Mouse (Mus musculus): ENCODE data around the gene Dgkg. TPM values are rescaled to one million over a fixed set of nuclear protein-coding genes. Genes with fewer than 3 reads are reported as not detected.

Dgkg gene
- total RNA-seq, 4 experiments from 2014 or later, result 3.3 to 6.6 (median 5.2) TPM

DNA sequence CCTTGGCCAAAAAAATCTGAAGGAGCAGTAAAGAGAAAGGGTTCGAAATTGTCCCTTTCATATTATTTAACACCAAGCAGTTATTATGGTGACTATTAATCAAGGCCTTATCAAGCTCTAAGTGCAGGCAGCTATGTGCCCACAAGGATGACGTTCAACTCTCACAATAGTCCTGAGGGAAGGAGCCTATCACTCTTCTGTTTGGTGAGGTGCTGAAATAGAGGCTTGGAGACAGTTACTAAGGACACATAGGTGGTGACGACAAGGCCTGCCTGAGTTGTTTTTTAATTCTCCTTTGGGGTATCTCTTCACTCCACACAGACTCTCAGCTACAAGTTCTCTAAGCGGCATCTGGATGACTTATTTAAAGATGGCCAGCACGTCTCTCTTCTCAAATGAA is 161.8 kb downstream of the Dgkg start:
- DNase-seq, result no peak

DNA sequence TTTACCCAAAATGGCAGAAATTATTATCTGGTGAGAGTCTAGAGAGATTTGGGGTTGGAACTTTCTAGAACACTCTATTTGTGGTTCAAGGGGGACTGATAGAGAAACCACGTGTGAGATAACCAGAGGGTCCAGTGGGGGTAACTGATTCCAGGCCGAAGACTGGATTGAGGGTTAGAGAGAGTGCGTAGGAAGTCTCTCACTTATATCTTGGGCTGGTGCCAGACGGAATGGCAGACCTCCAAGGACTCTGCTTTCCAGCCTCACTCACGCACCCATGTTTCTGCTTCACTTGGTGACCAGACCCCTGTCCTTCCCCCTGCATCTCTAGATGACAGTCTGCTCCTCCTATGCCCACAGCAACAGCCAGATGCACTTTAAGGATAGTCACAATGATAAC is 162.2 kb downstream of the Dgkg start:
- DNase-seq, result no peak

DNA sequence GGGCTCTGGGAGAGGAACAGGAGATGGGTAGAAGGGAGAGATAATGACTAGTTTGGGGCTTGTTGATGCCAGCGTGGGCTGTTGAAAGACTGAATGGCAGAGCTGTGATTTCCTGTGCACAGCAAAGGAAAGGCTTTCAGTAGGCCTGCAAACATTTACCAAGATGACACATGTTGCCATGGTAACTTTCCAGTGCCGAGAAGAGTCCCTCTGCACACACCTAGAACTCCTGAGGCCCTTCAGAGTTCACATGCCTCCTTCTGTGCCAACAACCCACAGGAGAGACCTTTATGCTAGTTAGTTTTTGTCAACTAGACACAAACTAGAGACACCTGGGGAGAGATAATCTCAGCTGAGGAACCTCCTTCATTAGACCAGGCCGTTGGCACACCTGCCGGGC is 163.6 kb downstream of the Dgkg start:
- DNase-seq, result no peak

DNA sequence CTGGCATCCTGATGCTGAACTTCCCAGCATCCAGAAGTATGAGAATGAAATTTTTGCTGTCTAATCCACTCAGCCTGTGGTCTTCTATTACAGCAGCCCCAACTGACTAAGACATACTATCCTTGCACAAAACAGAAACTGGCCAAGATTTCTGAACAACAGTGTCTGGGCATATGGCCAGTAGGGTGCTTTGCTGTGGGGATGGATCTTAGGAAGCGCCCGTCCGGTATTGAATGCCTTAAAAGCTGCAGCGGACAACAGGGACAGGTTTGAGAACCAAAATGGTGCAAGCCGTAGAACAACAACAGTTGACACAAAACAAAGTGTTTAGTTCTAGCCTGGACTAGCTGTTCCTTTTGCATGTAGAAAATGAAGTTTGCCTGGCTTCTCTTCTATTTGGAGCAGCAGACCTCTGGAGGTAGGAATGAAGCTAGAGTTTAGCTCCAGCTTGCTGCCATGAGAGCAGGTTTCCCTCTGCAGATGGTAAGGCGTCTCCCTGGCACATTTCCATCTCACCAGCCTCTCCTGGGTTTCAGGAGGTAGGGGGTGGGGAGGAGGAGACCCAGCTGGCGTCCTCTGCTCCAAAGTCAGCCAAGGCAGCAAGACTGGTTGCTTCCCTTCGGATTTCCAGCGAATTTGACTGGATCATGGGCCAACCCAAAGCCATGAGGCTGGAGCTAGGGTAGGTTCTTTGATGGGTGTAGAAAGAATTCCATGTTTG is 165.4 kb downstream of the Dgkg start:
- DNase-seq, result no peak

DNA sequence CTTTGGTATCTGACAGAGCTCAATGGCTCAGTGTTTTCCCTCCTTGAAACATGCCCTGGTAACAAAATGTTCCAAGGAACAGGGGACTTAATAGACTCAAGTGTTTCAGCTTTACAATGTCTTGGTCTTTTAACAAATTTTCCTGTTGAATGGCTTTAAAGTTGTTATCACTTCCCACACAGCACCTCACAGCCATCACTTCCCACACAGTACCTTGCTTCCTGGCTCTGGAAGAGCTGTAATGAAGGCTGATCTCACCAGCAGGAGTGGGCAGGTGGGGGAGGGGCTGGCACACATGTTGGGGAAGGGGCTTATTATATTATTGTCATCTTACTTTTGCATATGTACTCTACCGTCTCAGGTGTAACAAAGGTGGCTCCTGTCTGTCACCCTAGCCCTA is 173.1 kb downstream of the Dgkg start:
- DNase-seq, result no peak

DNA sequence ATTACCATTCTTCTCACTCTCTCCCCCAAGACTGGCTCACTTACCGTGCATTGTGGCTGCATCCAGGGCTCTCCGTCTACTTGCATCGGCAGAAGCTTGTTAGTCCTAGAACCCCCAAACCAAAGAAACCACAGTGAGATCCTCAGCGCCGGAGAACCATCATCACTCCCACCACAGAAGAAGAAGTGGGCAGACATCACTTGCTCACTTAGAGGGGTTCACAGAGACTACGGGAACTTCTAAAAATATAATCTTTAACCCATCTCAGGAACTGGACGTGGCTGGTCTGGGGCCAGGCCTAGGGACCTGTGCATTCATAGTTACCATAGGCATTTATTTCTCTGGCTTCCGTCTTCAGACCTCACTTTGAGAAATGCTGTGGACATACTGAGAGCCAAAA is 177.7 kb downstream of the Dgkg start:
- DNase-seq, result no peak

DNA sequence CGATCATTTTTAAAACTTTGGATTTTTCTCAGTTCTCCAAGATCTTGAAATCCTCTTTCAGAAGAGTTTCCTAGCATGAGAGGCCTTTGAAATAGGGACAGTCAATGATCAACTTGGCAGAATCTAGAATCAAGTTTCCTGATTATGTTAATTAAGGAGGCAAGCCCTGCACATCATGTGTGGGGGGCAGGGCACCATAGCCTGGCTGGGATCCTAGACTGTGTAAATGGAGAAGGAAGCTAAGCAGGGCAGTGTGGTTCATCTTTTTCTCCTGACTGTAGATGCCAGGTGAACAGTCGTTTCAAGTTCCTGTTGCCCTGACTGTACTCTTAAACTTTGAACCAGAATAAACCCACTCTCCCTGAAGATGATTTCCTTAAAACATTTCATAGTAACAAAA is 185.3 kb downstream of the Dgkg start:
- DNase-seq, result no peak

DNA sequence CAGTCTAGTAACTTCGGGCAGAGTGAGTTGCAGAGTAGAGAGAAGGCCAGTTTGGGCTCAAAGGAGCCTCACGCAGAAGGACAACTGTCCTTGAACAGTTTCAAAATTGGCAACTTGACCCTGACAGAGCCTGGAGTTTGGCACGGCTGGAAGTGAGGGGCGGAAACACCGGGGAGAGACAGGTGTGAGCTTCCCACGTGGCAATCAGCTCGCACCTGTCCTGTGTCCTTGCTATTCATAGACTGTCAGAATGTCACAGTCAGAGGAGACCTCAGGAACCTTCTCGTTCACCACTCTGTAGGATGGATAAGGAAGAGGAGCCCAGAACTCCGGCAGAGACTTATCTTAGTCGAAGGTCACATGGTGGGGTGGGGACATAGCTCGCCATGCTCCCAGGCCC is 187.6 kb downstream of the Dgkg start:
- peak; percentile 22 for DNase-seq

DNA sequence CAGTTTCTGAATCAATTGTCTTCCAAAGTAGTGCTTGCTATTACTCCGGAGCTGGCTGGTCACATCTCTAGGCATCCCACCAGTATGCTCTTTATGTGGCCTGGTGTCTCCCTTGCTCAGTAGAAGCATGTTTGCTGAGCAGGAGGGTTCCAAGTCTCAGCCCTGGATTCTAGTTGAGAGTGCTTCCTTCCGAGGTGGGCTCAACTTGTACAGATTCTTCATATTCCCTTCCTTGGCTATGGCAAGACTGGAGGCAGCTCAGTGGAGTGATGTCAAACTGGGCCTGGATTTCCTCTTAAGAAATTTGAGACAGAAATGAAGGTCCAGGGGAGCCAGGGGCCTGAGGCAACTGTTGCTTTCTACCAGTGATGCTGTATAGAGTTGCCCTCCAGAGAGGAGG is 189.9 kb downstream of the Dgkg start:
- DNase-seq, result no peak

DNA sequence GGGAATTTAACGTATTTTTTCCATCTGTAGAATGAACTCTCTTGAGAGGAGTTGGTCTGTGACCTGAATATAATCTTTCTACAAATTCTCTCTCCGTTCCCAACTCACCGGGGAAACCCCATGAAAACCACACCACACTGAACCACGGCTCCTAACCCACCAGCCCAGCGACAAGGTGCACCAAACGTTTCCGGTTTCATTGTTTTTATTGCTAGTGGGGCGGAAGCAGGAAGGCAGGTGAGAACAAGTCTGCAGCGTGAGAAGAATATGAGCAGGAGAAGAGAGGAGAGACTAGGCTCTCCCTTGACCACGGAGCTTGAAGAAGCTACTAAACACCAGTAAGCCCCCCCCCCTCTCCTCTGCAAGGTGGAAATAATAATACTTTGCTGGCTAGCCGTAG is 190.6 kb downstream of the Dgkg start:
- no peak for DNase-seq

DNA sequence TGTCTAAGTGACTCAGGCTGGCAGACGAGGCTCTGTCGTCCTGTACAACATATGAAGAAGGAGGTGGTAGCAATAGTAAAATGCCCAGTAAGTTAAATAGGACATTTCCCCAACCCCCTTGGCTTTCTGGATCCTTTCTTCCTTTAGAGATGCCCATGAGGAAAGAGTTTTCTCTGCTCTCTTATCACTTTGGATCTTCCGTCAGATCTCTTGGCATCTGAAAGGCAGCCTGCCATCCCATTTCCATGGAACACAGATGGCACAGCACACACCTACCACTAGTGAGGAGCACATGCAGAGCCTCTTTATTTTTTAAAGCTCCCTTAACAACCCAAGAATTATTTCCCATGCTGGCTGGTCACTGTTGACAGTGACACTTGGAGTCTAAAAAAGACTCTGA is 194.8 kb downstream of the Dgkg start:
- DNase-seq, result no peak

DNA sequence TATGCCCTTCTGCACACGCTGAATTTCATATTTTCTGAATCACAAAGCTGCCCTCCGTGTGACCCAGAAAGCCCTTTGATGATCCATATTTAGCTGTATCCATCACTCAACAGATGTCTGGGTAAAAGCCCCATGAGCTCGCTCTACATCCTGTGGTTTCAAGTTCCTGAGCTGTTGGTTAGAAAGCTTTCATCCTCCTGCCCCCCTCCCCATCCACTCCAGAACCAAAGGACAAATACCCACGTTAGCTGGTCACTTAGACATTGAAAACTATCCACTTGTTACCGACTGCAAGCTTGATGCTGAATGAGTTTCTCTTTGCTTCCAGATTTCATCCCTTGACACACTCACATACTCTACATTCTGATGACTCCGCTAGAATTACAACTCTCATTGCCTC is 195.3 kb downstream of the Dgkg start:
- no peak for DNase-seq

DNA sequence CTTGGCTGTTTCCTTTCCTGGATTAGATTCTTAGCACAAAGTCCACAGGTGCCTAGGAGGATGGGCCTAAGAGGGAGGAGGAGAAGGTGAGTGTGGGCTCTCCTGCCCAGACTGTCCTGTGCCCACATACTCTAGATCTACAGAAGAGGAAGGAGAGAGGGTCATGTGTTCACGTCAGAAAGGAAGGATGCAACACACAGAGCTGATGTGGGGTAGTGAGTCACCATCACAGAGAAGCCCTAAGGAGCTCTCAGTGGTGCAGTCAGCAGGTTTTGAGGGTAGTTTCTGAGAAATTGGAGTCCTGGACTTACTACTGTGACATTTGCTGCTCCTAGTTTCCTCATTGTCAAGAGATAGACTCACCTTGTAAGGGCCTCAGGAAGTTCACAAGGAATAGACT is 196.1 kb downstream of the Dgkg start:
- DNase-seq, result no peak

DNA sequence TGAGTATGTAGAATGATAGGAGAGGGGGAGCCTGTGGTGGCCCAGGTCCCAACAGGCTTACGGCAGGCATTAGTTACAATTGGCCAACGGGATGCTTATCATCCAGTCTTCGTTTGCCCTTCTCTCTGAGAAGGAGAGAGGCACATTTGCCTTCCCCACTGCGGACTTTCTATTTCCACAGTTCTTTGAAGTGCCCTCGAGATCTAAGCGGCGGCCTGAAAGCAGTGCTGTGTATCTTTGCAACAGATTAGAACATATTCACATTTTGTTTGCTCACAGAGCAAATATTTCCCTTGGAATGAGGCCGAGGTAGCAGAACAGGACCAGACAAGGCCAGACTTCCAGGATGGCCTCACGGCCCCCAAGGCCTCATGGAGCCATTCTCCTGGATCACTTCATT is 204.9 kb downstream of the Dgkg start:
- DNase-seq, result no peak

DNA sequence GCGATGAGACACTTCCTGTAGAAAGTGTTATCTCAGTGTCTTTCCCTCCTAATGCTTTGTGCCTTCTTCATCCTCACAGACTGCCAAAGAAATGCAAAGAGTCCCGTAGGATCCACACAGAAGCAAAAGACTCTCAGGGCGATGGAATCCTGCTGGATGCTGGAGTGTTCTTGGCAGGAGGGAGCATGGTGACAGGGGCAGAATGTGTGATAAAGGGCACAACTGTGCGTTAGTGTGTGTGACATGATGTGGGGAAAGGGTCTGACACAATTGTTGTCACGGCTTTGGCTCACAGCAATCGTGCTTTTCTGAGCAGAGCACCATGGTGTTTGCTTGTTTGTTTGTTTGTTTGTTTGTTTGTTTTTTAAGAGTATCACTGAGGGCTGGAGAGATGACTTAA is 208.9 kb downstream of the Dgkg start:
- no peak for DNase-seq

DNA sequence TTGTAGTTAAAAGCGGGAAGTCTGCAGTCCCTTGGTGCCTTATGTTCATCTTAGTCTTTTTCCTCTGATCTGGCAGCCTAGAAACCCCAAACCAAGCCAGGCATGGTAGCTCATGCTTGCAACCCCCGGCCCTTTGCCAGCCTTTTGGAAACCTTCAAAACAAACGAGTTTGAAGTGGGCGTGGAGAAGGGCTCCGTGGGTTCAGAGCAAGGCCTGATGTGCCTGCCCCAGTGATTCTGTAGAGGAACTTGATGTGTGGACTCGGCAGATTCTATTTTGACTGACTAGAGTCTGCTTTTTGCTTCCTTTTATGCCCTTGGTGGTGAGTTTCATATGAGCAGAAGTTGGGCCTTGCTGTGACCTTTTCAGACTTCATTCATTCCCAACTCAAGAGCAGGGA is 212.2 kb downstream of the Dgkg start:
- DNase-seq, result no peak

DNA sequence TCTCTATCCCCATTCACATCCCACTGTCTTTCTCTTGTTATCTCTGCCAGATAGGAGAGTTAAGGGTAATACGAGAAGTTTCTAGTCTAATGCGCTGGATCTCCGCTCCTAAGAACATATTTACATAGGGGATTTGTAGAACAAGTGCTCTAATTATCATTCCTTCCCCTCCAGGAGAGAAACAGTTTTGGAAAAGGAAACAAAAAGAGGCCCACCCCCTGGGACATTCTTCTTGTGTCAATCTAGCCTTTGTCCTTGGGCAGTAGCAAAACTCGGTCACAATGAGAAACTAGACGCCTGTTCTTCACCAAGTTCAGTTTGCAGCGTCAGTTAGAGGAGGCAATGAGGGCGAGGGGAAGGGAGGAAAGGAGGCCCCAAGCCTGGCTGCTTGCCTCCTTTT is 214.8 kb downstream of the Dgkg start:
- no peak for DNase-seq

DNA sequence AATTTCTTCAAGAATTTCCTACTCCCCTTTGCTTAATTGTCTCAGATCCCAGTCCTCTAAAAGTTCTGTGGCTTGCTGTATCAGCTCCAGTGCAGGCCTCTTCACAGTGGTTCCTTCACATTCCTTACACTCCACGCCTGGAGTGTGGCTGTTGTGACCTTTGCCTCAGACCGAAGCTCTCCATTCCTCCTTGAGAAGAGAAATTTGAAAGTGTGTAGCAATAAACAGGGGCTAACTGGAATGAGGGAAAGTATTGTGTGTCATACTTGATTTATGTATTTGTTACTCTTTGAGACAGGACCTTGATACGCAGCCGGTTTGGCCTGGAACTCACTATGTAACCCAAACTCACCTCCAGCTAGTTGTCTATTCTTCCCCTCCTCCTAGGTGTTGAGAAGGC is 215.7 kb downstream of the Dgkg start:
- no peak for DNase-seq

DNA sequence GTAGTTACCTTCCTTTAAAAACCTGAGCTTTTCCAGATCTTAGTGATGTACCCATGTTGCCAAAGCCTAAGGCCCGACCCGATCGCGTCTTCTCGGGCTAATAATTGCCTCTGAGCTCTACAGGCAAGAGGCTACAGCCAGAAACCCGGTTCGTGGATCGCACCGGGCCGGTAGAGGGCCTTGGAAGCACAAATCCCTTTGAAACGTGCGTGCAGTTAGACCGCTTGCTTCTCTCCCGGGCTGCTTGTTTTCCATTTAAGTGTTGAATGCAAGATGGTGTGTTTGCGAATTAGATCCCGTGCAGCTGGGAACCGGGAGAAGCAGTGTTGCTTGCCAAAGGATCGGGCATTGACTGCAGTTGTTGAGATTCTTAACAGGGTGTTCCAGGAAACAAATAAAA is 216.8 kb downstream of the Dgkg start:
- peak; percentile 54 for DNase-seq

DNA sequence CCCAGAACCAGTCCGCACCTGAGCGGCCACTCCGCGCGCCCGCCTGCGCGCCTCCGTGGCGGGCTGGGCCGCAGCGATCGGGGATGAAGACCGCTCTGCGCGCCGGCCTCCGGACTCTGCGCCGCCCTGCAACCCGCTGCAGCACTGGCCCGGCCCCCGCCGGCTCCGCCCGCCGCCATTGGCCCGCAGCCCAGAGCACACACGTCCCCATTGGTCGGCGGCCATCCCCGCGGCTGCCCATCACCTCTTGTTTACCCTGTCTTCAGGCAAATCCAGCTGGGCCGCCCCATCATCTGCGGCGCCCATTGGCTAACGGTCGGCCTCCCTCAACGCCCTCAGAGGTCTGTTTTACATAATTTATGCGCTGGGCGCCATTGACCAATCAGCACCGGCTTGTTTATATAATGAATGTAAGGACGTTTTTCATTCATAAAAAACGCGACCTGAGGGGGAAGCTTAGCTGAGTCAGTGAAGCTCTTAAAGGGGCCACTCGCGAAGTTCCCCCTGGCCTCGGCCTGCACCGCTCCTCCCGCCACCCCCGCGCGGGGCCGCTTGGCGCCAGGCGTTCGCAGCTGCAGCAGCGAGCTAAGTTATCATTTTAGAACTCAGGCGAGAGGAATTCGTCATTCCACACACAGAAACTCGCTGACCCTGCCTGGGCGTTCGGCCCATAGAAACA is 217.4 kb downstream of the Dgkg start, which contains the start of gene Etv5:
Gene Etv5, minus strand, starts transcription at position 221 of the 679 bp plus-strand sequence.
- peak; percentile 100 for DNase-seq

DNA sequence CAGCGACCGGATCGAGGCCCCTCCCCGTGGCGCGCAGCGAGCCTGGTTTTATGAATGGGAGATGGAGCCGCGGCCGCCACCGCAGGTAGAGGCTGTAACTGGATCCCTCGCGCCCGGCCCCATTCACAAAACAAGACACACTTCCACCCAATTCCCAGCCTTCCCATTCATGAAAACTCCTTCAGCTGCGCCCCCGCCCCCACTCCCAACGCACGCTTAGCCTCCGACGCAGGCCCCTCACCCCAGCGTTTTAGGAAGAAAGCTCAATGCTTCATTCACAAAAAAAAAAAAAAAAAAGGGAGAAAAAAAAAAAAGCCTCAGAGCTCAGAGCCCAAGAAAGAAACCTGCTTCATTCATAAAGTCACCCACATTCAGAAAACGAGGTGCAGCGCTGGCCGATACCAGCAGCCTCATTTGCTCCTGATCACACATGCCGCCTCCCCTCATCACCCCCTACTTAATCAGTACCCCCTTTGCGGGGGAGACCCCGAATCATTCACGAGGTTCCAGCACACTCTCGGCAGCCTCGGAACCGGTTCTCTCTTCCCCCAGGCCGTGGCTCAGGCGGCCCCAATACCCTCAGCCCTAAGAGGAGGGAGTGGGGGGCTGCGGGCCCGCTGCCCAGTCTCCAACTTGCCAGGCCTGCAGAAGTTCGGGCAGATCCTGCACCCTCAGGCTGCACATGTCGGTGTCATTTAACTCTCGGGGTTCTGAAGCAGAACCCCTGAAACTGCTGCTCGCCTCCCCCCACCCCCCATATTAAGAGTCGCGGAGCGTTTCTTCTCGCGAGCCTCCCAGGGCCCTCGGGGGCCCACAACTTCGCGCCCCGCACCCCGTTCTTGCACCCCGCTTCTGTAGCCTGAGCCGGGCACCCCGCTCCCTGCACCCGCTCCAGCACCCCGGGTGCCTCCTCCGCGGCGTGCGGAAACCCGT is 218.3 kb downstream of the Dgkg start:
- peak; percentile 58 for DNase-seq

DNA sequence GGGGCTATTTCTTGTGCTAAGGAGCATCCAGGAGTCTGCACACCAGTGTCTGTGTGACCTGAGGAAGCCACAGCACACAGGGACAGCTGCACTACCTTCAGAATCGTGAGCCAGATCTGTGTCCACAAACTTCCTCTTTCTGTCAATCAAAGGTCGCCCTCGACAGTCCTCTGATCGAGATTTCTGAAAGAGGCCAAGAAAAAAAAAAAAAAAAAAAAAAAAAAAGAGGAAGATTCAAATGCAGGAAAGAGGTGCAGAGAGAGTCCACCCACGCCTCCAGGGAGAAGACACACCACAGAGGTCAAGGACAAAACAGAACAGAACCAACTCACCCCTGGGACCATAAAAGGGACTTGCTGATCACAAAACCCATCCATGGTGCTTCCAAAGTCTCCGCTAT is 220.9 kb downstream of the Dgkg start:
- DNase-seq, result no peak

DNA sequence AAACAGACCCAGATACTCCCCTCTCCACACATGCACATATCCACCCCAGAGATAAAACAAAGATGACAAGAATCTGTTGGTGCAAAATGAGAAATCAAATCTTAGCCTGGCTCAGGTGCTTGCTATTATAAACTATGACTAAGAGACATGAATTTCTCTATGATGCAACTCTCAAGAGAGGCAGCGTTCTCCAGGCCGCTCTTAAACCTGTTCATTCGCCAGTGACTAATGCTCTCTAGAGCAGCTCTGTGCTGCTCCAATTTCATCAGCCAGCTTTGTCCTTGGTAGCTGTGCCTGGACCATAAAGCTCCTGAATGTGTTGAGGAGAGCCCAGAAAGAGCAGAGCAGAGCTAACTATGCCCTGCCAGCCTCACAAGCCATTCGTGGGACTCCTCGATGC is 222.5 kb downstream of the Dgkg start:
- peak; percentile 61 for DNase-seq

Measured in adrenal gland, adult 8-10 months (tissue).